Mouse (Mus musculus): ENCODE data around the gene Dph5. TPM values are rescaled to one million over a fixed set of nuclear protein-coding genes. Genes with fewer than 3 reads are reported as not detected.

The Dph5 gene
- polyA plus RNA-seq, 1 experiment from 2014 or later, result 21.3 TPM

DNA sequence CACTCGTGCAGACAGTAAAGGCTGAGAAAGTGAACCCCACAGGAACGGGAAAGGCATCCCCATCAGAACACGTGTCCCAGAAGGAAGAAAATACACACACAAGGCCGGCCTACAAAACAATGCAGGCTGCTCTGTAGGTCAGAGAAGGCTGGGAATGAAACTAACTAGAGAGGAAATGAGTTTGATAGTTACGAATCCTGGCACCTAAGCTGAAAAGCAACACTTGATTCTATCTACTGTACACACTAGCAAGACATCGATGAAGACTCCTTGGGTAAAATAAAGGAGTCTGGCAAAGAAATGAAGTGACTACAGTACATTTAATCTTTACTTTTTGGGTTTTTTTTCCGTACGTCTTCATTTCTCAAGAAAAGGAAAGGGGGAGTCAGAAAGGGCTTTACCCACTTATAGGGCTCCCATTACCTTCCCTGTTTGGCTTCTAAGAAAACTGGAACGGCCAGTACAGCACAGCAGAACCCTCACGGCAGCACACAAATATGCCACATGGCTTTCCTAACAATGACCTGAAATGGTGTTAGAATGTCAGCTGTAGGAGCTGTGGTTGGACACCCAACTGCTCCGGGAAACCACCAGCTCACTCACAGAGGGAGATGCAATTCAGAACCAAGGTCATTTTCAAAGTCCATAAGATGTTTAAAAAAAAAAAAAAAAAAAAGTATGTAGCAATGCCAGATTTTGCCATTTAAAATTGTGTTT, 73.8 kb downstream of the Dph5 start:
- ATAC-seq (replicated peaks; ENCODE audit: low FRiP score, low read depth) (no peak), DNase-seq (ENCODE audit: low spot score) (no peak)
- 89% methylated on average over 11 of the region's 11 CpGs for WGBS
- Histone ChIP-seq H3K4me2 (ENCODE audit: low read length) (no peak overlapping the region), H3K9ac (ENCODE audit: low read depth, low read length) (no peak overlapping the region), H3K4me1 (replicated peaks; ENCODE audit: insufficient read depth, low read length) (no peaks in the 10 kb centered on the region), H3K4me3 (replicated peaks; ENCODE audit: low read depth, low read length) (no peak overlapping the region), H3K27ac (no peak overlapping the region), H3K27me3 (ENCODE audit: insufficient read depth, low read length) (no peaks in the 10 kb centered on the region), H3K36me3 (ENCODE audit: insufficient read depth, low read length) (no peaks in the 10 kb centered on the region), H3K9me3 (replicated peaks; ENCODE audit: low read length) (no peaks in the 10 kb centered on the region)
- TF ChIP-seq CTCF (IDR thresholded peaks at IDR 0.05; ENCODE audit: low read depth), result no peak

DNA sequence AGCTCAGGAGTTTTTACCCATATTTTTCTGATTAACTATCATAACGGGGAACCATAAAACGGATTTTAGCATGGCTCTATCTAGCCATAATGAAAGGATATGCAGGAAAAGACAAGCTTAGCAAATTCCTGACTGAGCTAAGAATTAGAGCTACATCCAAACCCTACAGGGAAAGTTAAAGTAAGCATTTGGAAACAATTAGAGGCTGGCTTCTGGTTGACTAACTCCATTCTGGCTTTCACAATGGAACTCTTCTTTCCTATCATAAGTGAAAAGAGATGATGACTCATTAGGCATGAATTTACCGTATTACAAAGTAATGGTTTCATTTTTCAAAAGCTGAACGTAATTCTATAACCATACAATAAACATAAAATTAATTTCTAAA, 74.4 kb downstream of the Dph5 start:
- no peaks in the 10 kb centered on the region for H3K27me3 ChIP-seq (ENCODE audit: insufficient read depth, low read length)
- no peak overlapping the region for H3K9ac ChIP-seq (ENCODE audit: low read depth, low read length)
- 93% methylated on average over 4 of the region's 4 CpGs for WGBS
- H3K36me3 ChIP-seq (ENCODE audit: insufficient read depth, low read length), result no peaks in the 10 kb centered on the region
- TF ChIP-seq CTCF (IDR thresholded peaks at IDR 0.05; ENCODE audit: low read depth), result no peak
- no peak overlapping the region for H3K27ac ChIP-seq
- H3K4me2 ChIP-seq (ENCODE audit: low read length), result no peak overlapping the region
- ATAC-seq (replicated peaks; ENCODE audit: low FRiP score, low read depth) (no peak), DNase-seq (ENCODE audit: low spot score) (no peak)
- no peaks in the 10 kb centered on the region for H3K9me3 ChIP-seq (replicated peaks; ENCODE audit: low read length)
- no peaks in the 10 kb centered on the region for H3K4me1 ChIP-seq (replicated peaks; ENCODE audit: insufficient read depth, low read length)
- no peak overlapping the region for H3K4me3 ChIP-seq (replicated peaks; ENCODE audit: low read depth, low read length)

DNA sequence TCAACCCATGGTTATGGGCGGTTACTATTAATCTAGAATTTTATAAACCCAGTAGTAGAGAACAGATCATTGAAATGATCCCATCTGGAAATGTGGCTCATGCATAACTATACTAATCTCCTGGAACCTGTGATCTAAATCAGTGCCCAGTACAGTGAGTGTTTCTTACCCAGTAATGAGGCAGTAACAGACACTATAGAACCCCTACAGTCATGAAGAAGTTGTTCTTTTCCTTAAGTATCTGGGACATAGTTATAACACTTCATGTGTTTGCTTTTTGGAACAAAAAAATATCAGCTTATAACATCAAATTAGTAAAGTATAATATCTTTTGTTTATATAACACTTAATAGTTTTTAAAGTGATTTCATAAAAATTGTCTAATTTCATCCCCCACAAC, 76.0 kb downstream of the Dph5 start:
- DNase-seq (ENCODE audit: low spot score) (no peak), ATAC-seq (replicated peaks; ENCODE audit: low FRiP score, low read depth) (no peak)
- H3K4me3 ChIP-seq (replicated peaks; ENCODE audit: low read depth, low read length), result no peak overlapping the region
- no peak overlapping the region for H3K9ac ChIP-seq (ENCODE audit: low read depth, low read length)
- H3K27ac ChIP-seq, result no peak overlapping the region
- H3K4me1 ChIP-seq (replicated peaks; ENCODE audit: insufficient read depth, low read length), result no peaks in the 10 kb centered on the region
- H3K4me2 ChIP-seq (ENCODE audit: low read length), result no peak overlapping the region
- no peaks in the 10 kb centered on the region for H3K9me3 ChIP-seq (replicated peaks; ENCODE audit: low read length)
- H3K27me3 ChIP-seq (ENCODE audit: insufficient read depth, low read length), result no peaks in the 10 kb centered on the region
- TF ChIP-seq CTCF (IDR thresholded peaks at IDR 0.05; ENCODE audit: low read depth), result no peak
- H3K36me3 ChIP-seq (ENCODE audit: insufficient read depth, low read length), result no peaks in the 10 kb centered on the region
- WGBS, result 98% methylated on average over 1 of the region's 1 CpGs

DNA sequence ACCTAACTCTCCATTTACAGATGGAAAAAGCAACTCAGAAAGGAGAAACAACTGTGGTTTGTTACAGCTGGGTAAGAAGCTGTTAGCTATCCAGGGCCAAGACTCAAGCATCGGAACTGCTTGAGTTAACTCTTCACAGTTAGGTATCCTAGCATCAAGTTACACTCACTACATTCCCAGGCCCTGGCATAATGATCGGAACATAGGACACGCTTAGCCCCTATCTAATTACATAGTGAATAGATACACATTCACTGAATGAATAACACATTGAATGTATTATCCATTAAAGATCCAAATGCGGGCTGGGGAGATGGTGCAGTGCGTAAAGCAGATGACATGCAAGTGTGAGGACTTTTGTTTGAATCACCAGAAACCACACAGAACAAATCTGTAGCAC, 76.4 kb downstream of the Dph5 start:
- no peaks in the 10 kb centered on the region for H3K36me3 ChIP-seq (ENCODE audit: insufficient read depth, low read length)
- no peak overlapping the region for H3K9ac ChIP-seq (ENCODE audit: low read depth, low read length)
- H3K4me1 ChIP-seq (replicated peaks; ENCODE audit: insufficient read depth, low read length), result no peaks in the 10 kb centered on the region
- no peaks in the 10 kb centered on the region for H3K9me3 ChIP-seq (replicated peaks; ENCODE audit: low read length)
- DNase-seq (ENCODE audit: low spot score) (no peak), ATAC-seq (replicated peaks; ENCODE audit: low FRiP score, low read depth) (no peak)
- H3K4me2 ChIP-seq (ENCODE audit: low read length), result no peak overlapping the region
- H3K27me3 ChIP-seq (ENCODE audit: insufficient read depth, low read length), result no peaks in the 10 kb centered on the region
- no peak overlapping the region for H3K4me3 ChIP-seq (replicated peaks; ENCODE audit: low read depth, low read length)
- WGBS, result 60% methylated on average over 5 of the region's 5 CpGs
- no peak for TF ChIP-seq CTCF (IDR thresholded peaks at IDR 0.05; ENCODE audit: low read depth)
- no peak overlapping the region for H3K27ac ChIP-seq

DNA sequence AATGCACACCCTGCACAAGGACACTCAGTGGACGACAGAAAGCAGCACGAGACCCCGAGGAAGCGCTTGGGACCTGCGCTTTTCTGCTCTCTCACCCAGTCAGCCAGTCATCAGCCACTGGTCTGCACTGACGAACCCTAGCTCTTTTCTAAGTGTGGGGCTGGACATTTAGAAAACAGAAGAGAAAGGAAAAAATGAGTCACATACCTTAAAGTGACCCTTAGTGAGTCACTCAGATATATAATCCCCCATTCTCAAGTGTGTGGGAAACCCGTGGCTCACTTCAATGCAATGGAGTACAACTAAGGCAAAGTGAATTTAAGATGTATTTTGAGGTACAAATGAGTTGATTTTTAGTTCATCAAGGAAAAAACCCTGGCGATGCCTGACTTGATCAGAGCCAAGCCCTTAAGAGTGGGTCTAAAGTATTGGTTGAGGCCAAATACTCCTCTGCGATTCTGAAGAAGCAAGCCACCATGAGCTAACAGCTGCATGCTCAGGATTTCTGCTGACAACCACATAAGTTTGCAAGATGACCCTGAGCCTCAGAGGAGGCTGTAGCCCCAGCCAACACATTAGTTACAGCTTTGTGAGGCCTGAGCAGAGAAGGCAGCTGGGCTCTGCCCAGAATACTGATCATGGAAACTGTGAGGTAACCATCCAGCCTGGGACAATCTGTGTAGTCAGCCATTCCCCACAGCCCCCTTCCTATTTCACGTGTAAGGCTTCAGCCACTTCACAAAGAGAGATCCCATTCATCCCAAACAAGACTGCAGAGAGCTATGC, 81.3 kb downstream of the Dph5 start:
- no peak overlapping the region for H3K4me3 ChIP-seq (replicated peaks; ENCODE audit: low read depth, low read length)
- no peak for DNase-seq (ENCODE audit: low spot score)
- no peak overlapping the region for H3K4me2 ChIP-seq (ENCODE audit: low read length)
- no peak for ATAC-seq (replicated peaks; ENCODE audit: low FRiP score, low read depth)
- H3K27me3 ChIP-seq (ENCODE audit: insufficient read depth, low read length), result no peaks in the 10 kb centered on the region
- H3K9ac ChIP-seq (ENCODE audit: low read depth, low read length), result no peak overlapping the region
- H3K4me1 ChIP-seq (replicated peaks; ENCODE audit: insufficient read depth, low read length), result no peaks in the 10 kb centered on the region
- no peak overlapping the region for H3K27ac ChIP-seq
- no peaks in the 10 kb centered on the region for H3K9me3 ChIP-seq (replicated peaks; ENCODE audit: low read length)
- WGBS, result 89% methylated on average over 10 of the region's 10 CpGs
- TF ChIP-seq CTCF (IDR thresholded peaks at IDR 0.05; ENCODE audit: low read depth), result no peak
- H3K36me3 ChIP-seq (ENCODE audit: insufficient read depth, low read length), result peaks cover 27% of the 10 kb centered on the region; the same call in 1 of the 2 replicates

DNA sequence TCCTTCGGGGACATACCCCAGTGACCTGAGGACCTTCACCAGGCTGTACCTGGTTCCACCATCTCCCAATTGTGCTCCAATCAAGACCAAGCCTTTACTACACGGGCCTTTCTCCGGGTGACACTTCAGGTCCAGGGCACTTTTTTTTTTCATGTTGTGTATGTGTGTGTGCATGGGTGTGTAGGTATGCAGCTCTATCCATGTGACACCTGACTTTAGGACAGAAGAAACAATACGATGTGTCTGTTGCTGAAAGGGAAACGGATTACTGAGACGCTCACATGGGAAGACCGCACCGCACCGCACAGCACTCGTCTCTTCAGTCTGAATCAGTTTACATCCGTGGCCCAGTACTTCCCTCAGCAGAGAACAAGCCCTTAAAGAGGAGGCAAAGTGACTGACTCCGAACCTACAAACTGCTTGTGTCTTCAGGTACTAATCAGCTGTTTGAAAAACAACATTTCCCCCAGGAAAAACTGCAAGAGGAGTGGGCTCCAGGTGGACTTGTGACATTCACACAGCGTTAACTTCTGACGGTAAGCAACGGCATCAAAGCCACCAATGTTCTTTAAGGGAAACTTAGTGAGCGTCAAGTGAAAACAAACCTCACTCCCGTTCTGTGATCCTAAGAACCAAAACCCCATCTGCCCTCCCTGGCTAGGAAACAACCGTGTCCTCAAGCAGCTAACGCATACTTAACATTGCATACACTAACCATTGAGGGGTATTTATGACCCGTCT, 83.6 kb downstream of the Dph5 start:
- no peak for TF ChIP-seq CTCF (IDR thresholded peaks at IDR 0.05; ENCODE audit: low read depth)

More for the DNA sequence above, 83.6 kb downstream of the Dph5 start:
- Histone ChIP-seq H3K27me3 (ENCODE audit: insufficient read depth, low read length) (no peaks in the 10 kb centered on the region), H3K9ac (ENCODE audit: low read depth, low read length) (no peak overlapping the region), H3K4me2 (ENCODE audit: low read length) (no peak overlapping the region), H3K4me1 (replicated peaks; ENCODE audit: insufficient read depth, low read length) (no peaks in the 10 kb centered on the region), H3K4me3 (replicated peaks; ENCODE audit: low read depth, low read length) (no peak overlapping the region), H3K27ac (no peak overlapping the region), H3K9me3 (replicated peaks; ENCODE audit: low read length) (no peaks in the 10 kb centered on the region), H3K36me3 (ENCODE audit: insufficient read depth, low read length) (peaks cover 38% of the 10 kb centered on the region; the same call in 1 of the 2 replicates)
- ATAC-seq (replicated peaks; ENCODE audit: low FRiP score, low read depth) (no peak), DNase-seq (ENCODE audit: low spot score) (no peak)
- whole genome bisulfite sequencing, result 91% methylated on average over 20 of the region's 20 CpGs
